Mouse (Mus musculus): Measurements from ENCODE around the gene Vdac2.

Gene Vdac2

GRCm38 (mm10) chr14:21853456-21854109 lies 28.5 kb downstream of the Vdac2 start:
- DNase-seq: peak; percentile 63 to 70

GRCm38 (mm10) chr14:21854271-21854670 lies 29.2 kb downstream of the Vdac2 start:
- DNase-seq: no peak

GRCm38 (mm10) chr14:21855961-21856360 lies 30.9 kb downstream of the Vdac2 start:
- DNase-seq: no peak

GRCm38 (mm10) chr14:21856886-21857285 lies 31.8 kb downstream of the Vdac2 start:
- no peak for DNase-seq

GRCm38 (mm10) chr14:21866291-21866690 lies 41.3 kb downstream of the Vdac2 start:
- DNase-seq: no peak

- no peak for DNase-seq
These were observed 41.8 kb downstream of the Vdac2 start for GRCm38 (mm10) chr14:21866816-21867215.

- no peak for DNase-seq
These were observed 65.4 kb downstream of the Vdac2 start for GRCm38 (mm10) chr14:21890430-21890829.

- DNase-seq: no peak
These were observed 66.7 kb downstream of the Vdac2 start for GRCm38 (mm10) chr14:21891581-21892340.

- no peak for DNase-seq
These were observed 67.3 kb downstream of the Vdac2 start for GRCm38 (mm10) chr14:21892341-21892659.
